Mouse (Mus musculus): ENCODE results near the gene Ntn4. TPM values are rescaled to one million over a fixed set of nuclear protein-coding genes. Genes with fewer than 3 reads are reported as not detected.

Ntn4 gene
- polyA plus RNA-seq, 2 experiments from 2014 or later = 0.24 to 1.4 TPM

Other genes with a start within 250 kb of the Ntn4 start
- 100 to 1,000 TPM; 159 to 218 TPM for gene Lta4h, start 187.3 kb upstream of the Ntn4 start, polyA plus RNA-seq (2017; shearing (Covaris generic))
- gene Hal, start 151.9 kb upstream of the Ntn4 start, polyA plus RNA-seq (2017; shearing (Covaris generic)) = 1 to 10 TPM in 1 of 2 experiments, not detected in 1; 1.5 TPM
- 1 to 10 TPM in 1 of 2 experiments, under 1 TPM in 1; 0.63 to 1.7 TPM for gene Amdhd1, start 100.6 kb upstream of the Ntn4 start, polyA plus RNA-seq (2017; shearing (Covaris generic))
- gene Ccdc38, start 100.0 kb upstream of the Ntn4 start, polyA plus RNA-seq (2017; shearing (Covaris generic)) = 1 to 10 TPM; 1.5 to 4.2 TPM
- gene Snrpf, start 51.0 kb upstream of the Ntn4 start, polyA plus RNA-seq (2017; shearing (Covaris generic)) = 10 to 100 TPM; 60.9 to 86.3 TPM
- gene Usp44, start 190.9 kb downstream of the Ntn4 start, polyA plus RNA-seq (2017; shearing (Covaris generic)) = under 1 TPM in 1 of 2 experiments, not detected in 1; 0.17 TPM

Measured in activated CD4-positive, CD25-positive, alpha-beta regulatory T cell, adult 4 months (primary cell).